Mouse (Mus musculus) cerebellum, adult 2 months (tissue): ENCODE data around the gene C5ar1. TPM values are rescaled to one million over a fixed set of nuclear protein-coding genes. Genes with fewer than 3 reads are reported as not detected.

Source experiments
- DNase-seq, 2 experiments: peaks; one replicate each; pipeline ENCODE4 v3.0.0; 2021
- H3K27ac ChIP-seq: fragments of 200-500 bp; 2 replicates; pipeline ENCODE4 v1.5.1; 2012; ENCODE audit warnings: low read length, control low read depth, inconsistent platforms; ENCODE audit not compliant: insufficient read depth
- H3K27me3 ChIP-seq: fragments of 200-500 bp; 2 replicates; pipeline ENCODE4 v1.6.1; 2012; ENCODE audit warnings: inconsistent platforms, mild to moderate bottlenecking, low read length, moderate library complexity; ENCODE audit not compliant: control insufficient read depth, insufficient read depth
- H3K4me1 ChIP-seq: fragments of 200-500 bp; 2 replicates; pipeline ENCODE4 v1.6.1; 2011; ENCODE audit warnings: low read length; ENCODE audit not compliant: control insufficient read depth, insufficient read depth
- H3K4me3 ChIP-seq: fragments of 200-500 bp; replicated peaks from 2 replicates; pipeline ENCODE3; 2011; ENCODE audit warnings: mild to moderate bottlenecking, low read depth, low read length, control low read depth; ENCODE audit not compliant: insufficient read depth
- CTCF ChIP-seq: fragments of 200-500 bp; IDR thresholded peaks from 2 replicates; pipeline ENCODE4 v1.5.1; 2011; ENCODE audit warnings: low read depth, mild to moderate bottlenecking, control low read depth, low read length, moderate library complexity, borderline replicate concordance; ENCODE audit not compliant: insufficient read depth
- POLR2A ChIP-seq: fragments of 200-500 bp; IDR thresholded peaks from 2 replicates; pipeline ENCODE4 v1.6.1; 2011; ENCODE audit warnings: low read length, control low read depth, borderline replicate concordance; ENCODE audit not compliant: insufficient read depth
- WGBS: fragments of 180-500 bp; shearing (Covaris S2); methylation state at CpG from one replicate; pipeline ENCODE4 v1.1.7; 2018; 5-methylcytosine and 5-hydroxymethylcytosine counted together
- polyA plus RNA-seq: library from polyadenylated mRNA; depleted of rRNA; stranded (reverse); fragments of >200 nt; gene quantifications from 2 replicates; pipeline ENCODE4 v1.2.3, GENCODE M21; 2012

Gene C5ar1
- polyA plus RNA-seq, 1 experiment: 0.75 TPM

- WGBS: 3% methylated on average over 14 of the region's 14 CpGs
- no peaks in the 10 kb centered on the region for H3K27me3 ChIP-seq
- H3K4me1 ChIP-seq: no peaks in the 10 kb centered on the region
- H3K4me3 ChIP-seq: peak overlapping the region; percentile 70
- H3K27ac ChIP-seq: no peak overlapping the region
- peak; percentile 43 to 51 for DNase-seq
- no peak for TF ChIP-seq POLR2A
- TF ChIP-seq CTCF: no peak
Observed at GRCm38 (mm10) chr7:16285450-16286025, 26.2 kb upstream of the C5ar1 start.

- H3K27ac ChIP-seq: no peak overlapping the region
- TF ChIP-seq POLR2A: no peak
- TF ChIP-seq CTCF: no peak
- WGBS: 67% methylated on average over 9 of the region's 9 CpGs
Observed at GRCm38 (mm10) chr7:16284904-16285303, 25.6 kb upstream of the C5ar1 start.

GRCm38 (mm10) chr7:16284001-16284400, 24.7 kb upstream of the C5ar1 start:
- Histone ChIP-seq H3K27ac (no peak overlapping the region), H3K27me3 (no peaks in the 10 kb centered on the region), H3K4me1 (no peaks in the 10 kb centered on the region), H3K4me3 (no peak overlapping the region)
- no peak for TF ChIP-seq CTCF
- no peak for TF ChIP-seq POLR2A
- no peak for DNase-seq
- 91% methylated on average over 8 of the region's 8 CpGs for WGBS

More at GRCm38 (mm10) chr7:16284904-16285303, 25.6 kb upstream of the C5ar1 start:
- no peak for DNase-seq
- H3K4me1 ChIP-seq: no peaks in the 10 kb centered on the region
- H3K27me3 ChIP-seq: no peaks in the 10 kb centered on the region
- H3K4me3 ChIP-seq: no peak overlapping the region

GRCm38 (mm10) chr7:16282334-16282733, 23.0 kb upstream of the C5ar1 start:
- H3K27ac ChIP-seq: no peak overlapping the region
- H3K4me1 ChIP-seq: no peaks in the 10 kb centered on the region
- DNase-seq: no peak
- no peak for TF ChIP-seq CTCF
- TF ChIP-seq POLR2A: no peak
- H3K4me3 ChIP-seq: no peak overlapping the region
- WGBS: 89% methylated on average over 13 of the region's 13 CpGs
- H3K27me3 ChIP-seq: no peaks in the 10 kb centered on the region

GRCm38 (mm10) chr7:16280721-16281120, 21.4 kb upstream of the C5ar1 start:
- no peak overlapping the region for H3K27ac ChIP-seq
- no peak for DNase-seq
- WGBS: 91% methylated on average over 11 of the region's 11 CpGs
- H3K4me3 ChIP-seq: no peak overlapping the region
- no peak for TF ChIP-seq POLR2A
- TF ChIP-seq CTCF: no peak
- no peaks in the 10 kb centered on the region for H3K27me3 ChIP-seq
- H3K4me1 ChIP-seq: no peaks in the 10 kb centered on the region

- no peak overlapping the region for H3K27ac ChIP-seq
- DNase-seq: peak in 1 of 2 experiments; percentile 18
- H3K27me3 ChIP-seq: no peaks in the 10 kb centered on the region
- peaks cover 14% of the 10 kb centered on the region; the same call in 1 of the 2 replicates for H3K4me1 ChIP-seq
- WGBS: 88% methylated on average over 10 of the region's 10 CpGs
- H3K4me3 ChIP-seq: no peak overlapping the region
- TF ChIP-seq CTCF (no peak), POLR2A (no peak)
Observed at GRCm38 (mm10) chr7:16274922-16275890, 15.9 kb upstream of the C5ar1 start.

GRCm38 (mm10) chr7:16273766-16274140, 14.4 kb upstream of the C5ar1 start:
- Histone ChIP-seq H3K4me3 (peak overlapping the region; percentile 67), H3K27ac (no peak overlapping the region), H3K27me3 (no peaks in the 10 kb centered on the region), H3K4me1 (peaks cover 14% of the 10 kb centered on the region; the same call in 1 of the 2 replicates)
- peak in 1 of 2 experiments; percentile 77 for DNase-seq
- WGBS: under 1% methylated on average over 18 of the region's 18 CpGs
- TF ChIP-seq CTCF (no peak), POLR2A (peak; percentile 50)
